Mouse (Mus musculus) hindbrain, embryonic 15.5 days (tissue): ENCODE data around the gene Galns. TPM values are rescaled to one million over a fixed set of nuclear protein-coding genes. Genes with fewer than 3 reads are reported as not detected.

Experiments used
- ATAC-seq: fragments of 200-750 bp; cut with Nextera tagmentation; 2 replicates; pipeline ENCODE4 v1.8.0; 2017; ENCODE audit warnings: low read depth, moderate number of reproducible peaks, moderate TSS enrichment; ENCODE audit not compliant: low FRiP score
- H3K27ac ChIP-seq: fragments of 300-500 bp; sonication (generic); replicated peaks from 2 replicates; pipeline ENCODE4 v1.5.1; 2015; ENCODE audit warnings: mild to moderate bottlenecking, inconsistent platforms
- H3K27me3 ChIP-seq: fragments of 300-500 bp; sonication (generic); 2 replicates; pipeline ENCODE4 v1.6.1; 2015; ENCODE audit warnings: control low read depth, inconsistent platforms
- H3K36me3 ChIP-seq: fragments of 300-500 bp; sonication (generic); 2 replicates; pipeline ENCODE4 v1.6.1; 2015; ENCODE audit warnings: control low read depth, inconsistent platforms
- H3K4me1 ChIP-seq: fragments of 300-500 bp; sonication (generic); replicated peaks from 2 replicates; pipeline ENCODE4 v1.6.1; 2015; ENCODE audit warnings: control low read depth, inconsistent platforms
- H3K4me2 ChIP-seq: fragments of 300-500 bp; sonication (generic); 2 replicates; pipeline ENCODE4 v1.6.1; 2015; ENCODE audit warnings: moderate library complexity, mild to moderate bottlenecking, inconsistent platforms
- H3K4me3 ChIP-seq: fragments of 300-500 bp; sonication (generic); 2 replicates; pipeline ENCODE4 v1.5.1; 2015; ENCODE audit warnings: mild to moderate bottlenecking, inconsistent platforms
- H3K9ac ChIP-seq: fragments of 300-500 bp; sonication (generic); 2 replicates; pipeline ENCODE4 v1.6.1; 2015; ENCODE audit warnings: inconsistent platforms
- H3K9me3 ChIP-seq: fragments of 300-500 bp; sonication (generic); 2 replicates; pipeline ENCODE4 v1.6.1; 2016; ENCODE audit warnings: control low read depth, inconsistent platforms
- WGBS: fragments of 180-500 bp; shearing (Covaris S2); methylation state at CpG from one replicate; pipeline ENCODE4 v1.1.7; 2015; 5-methylcytosine and 5-hydroxymethylcytosine counted together
- microRNA-seq: library from miRNA; unstranded; fragments of <30 nt; microRNA quantifications from one replicate; pipeline ENCODE4, GENCODE M21; 2016
- polyA plus RNA-seq: library from polyadenylated mRNA; unstranded; fragments of >200 nt; fragmentation: Nextera tagmentation; extraction: Ambion mirVana; gene quantifications from 2 replicates; pipeline ENCODE4 v1.2.1, GENCODE M21; 2015

Galns gene
- polyA plus RNA-seq, 1 experiment from 2014 or later: 6.8 TPM

- H3K9me3 ChIP-seq: no peaks in the 10 kb centered on the region
- H3K4me3 ChIP-seq: no peak overlapping the region
- WGBS: 83% methylated on average over 7 of the region's 7 CpGs
- H3K4me1 ChIP-seq: peaks cover 11% of the 10 kb centered on the region
- ATAC-seq: no peak
- H3K4me2 ChIP-seq: no peak overlapping the region
- H3K36me3 ChIP-seq: no peaks in the 10 kb centered on the region
- no peak overlapping the region for H3K27ac ChIP-seq
- peaks cover 16% of the 10 kb centered on the region for H3K27me3 ChIP-seq
- no peak overlapping the region for H3K9ac ChIP-seq
These were observed 65.1 kb downstream of the Galns start for GRCm38 (mm10) chr8:122546066-122546755.

GRCm38 (mm10) chr8:122544138-122544537 lies 67.1 kb downstream of the Galns start:
- no peak for ATAC-seq
- Histone ChIP-seq H3K4me3 (no peak overlapping the region), H3K27me3 (peaks cover 4% of the 10 kb centered on the region; the same call in 1 of the 2 replicates), H3K4me2 (no peak overlapping the region), H3K9ac (no peak overlapping the region), H3K9me3 (no peaks in the 10 kb centered on the region), H3K4me1 (no peaks in the 10 kb centered on the region), H3K27ac (no peak overlapping the region), H3K36me3 (no peaks in the 10 kb centered on the region)
- 91% methylated on average over 8 of the region's 8 CpGs for WGBS

- 92% methylated on average over 9 of the region's 9 CpGs for WGBS
- no peak for ATAC-seq
- no peaks in the 10 kb centered on the region for H3K4me1 ChIP-seq
These were observed 72.8 kb downstream of the Galns start for GRCm38 (mm10) chr8:122538310-122539076.

GRCm38 (mm10) chr8:122537812-122538211 lies 73.5 kb downstream of the Galns start:
- Histone ChIP-seq H3K4me2 (no peak overlapping the region), H3K9me3 (no peaks in the 10 kb centered on the region), H3K27ac (no peak overlapping the region), H3K4me1 (no peaks in the 10 kb centered on the region), H3K27me3 (no peaks in the 10 kb centered on the region), H3K9ac (no peak overlapping the region), H3K36me3 (no peaks in the 10 kb centered on the region), H3K4me3 (no peak overlapping the region)
- 93% methylated on average over 2 of the region's 2 CpGs for WGBS
- ATAC-seq: no peak

More at GRCm38 (mm10) chr8:122538310-122539076, 72.8 kb downstream of the Galns start:
- Histone ChIP-seq H3K27me3 (no peaks in the 10 kb centered on the region), H3K9me3 (no peaks in the 10 kb centered on the region), H3K4me3 (no peak overlapping the region), H3K9ac (no peak overlapping the region), H3K27ac (no peak overlapping the region), H3K4me2 (no peak overlapping the region), H3K36me3 (no peaks in the 10 kb centered on the region)

GRCm38 (mm10) chr8:122537033-122537432 lies 74.2 kb downstream of the Galns start:
- Histone ChIP-seq H3K27ac (no peak overlapping the region), H3K9me3 (no peaks in the 10 kb centered on the region), H3K27me3 (no peaks in the 10 kb centered on the region), H3K9ac (no peak overlapping the region), H3K4me2 (no peak overlapping the region), H3K4me1 (no peaks in the 10 kb centered on the region), H3K36me3 (no peaks in the 10 kb centered on the region), H3K4me3 (no peak overlapping the region)
- 79% methylated on average over 6 of the region's 6 CpGs for WGBS
- no peak for ATAC-seq

- no peaks in the 10 kb centered on the region for H3K36me3 ChIP-seq
- no peaks in the 10 kb centered on the region for H3K27me3 ChIP-seq
- H3K9me3 ChIP-seq: no peaks in the 10 kb centered on the region
- H3K4me3 ChIP-seq: no peak overlapping the region
- no peaks in the 10 kb centered on the region for H3K4me1 ChIP-seq
- no peak overlapping the region for H3K27ac ChIP-seq
- 85% methylated on average over 8 of the region's 8 CpGs for WGBS
- no peak overlapping the region for H3K9ac ChIP-seq
- H3K4me2 ChIP-seq: no peak overlapping the region
- no peak for ATAC-seq
These were observed 80.0 kb downstream of the Galns start for GRCm38 (mm10) chr8:122531312-122531711.

GRCm38 (mm10) chr8:122529159-122529558 lies 82.1 kb downstream of the Galns start:
- Histone ChIP-seq H3K9me3 (no peaks in the 10 kb centered on the region), H3K9ac (no peak overlapping the region)
- 85% methylated on average over 4 of the region's 4 CpGs for WGBS

More at GRCm38 (mm10) chr8:122529159-122529558, 82.1 kb downstream of the Galns start:
- no peak for ATAC-seq
- H3K4me2 ChIP-seq: no peak overlapping the region
- no peak overlapping the region for H3K4me3 ChIP-seq
- no peaks in the 10 kb centered on the region for H3K36me3 ChIP-seq
- H3K27me3 ChIP-seq: no peaks in the 10 kb centered on the region
- no peak overlapping the region for H3K27ac ChIP-seq
- H3K4me1 ChIP-seq: peaks cover 14% of the 10 kb centered on the region

Small RNAs within 50 kb of the gene (microRNA-seq; reads per million reads assigned to microRNA genes)
- not detected for gene Mir6396

Other genes with a start within 250 kb of the Galns start
- 35.5 and 38.1 TPM in 2 replicates for gene Zc3h18, start 234.9 kb downstream of the Galns start, polyA plus RNA-seq
- gene Il17c, start 189.4 kb downstream of the Galns start, polyA plus RNA-seq: not detected in 2 replicates
- 39.1 and 46.0 TPM in 2 replicates for gene Cyba, start 178.5 kb downstream of the Galns start, polyA plus RNA-seq
- 70.0 and 70.1 TPM in 2 replicates for gene Mvd, start 168.0 kb downstream of the Galns start, polyA plus RNA-seq
- not detected in 2 replicates for gene Snai3, start 150.7 kb downstream of the Galns start, polyA plus RNA-seq
- 33.9 and 37.9 TPM in 2 replicates for gene Rnf166, start 135.4 kb downstream of the Galns start, polyA plus RNA-seq
- gene Ctu2, start 135.3 kb downstream of the Galns start, polyA plus RNA-seq: 78.3 and 80.7 TPM in 2 replicates
- gene Piezo1, start 60.1 kb downstream of the Galns start, polyA plus RNA-seq: 2.2 and 2.8 TPM in 2 replicates
- 10.6 and 11.5 TPM in 2 replicates for gene Cdt1, start 43.4 kb downstream of the Galns start, polyA plus RNA-seq
- 170 and 179 TPM in 2 replicates for gene Aprt, start 34.6 kb downstream of the Galns start, polyA plus RNA-seq
- 109 and 112 TPM in 2 replicates for gene Trappc2l, start 177 bp upstream of the Galns start, polyA plus RNA-seq
- gene Pabpn1l, start 11.3 kb upstream of the Galns start, polyA plus RNA-seq: not detected in 2 replicates
- gene Cbfa2t3, start 87.6 kb upstream of the Galns start, polyA plus RNA-seq: 19.1 and 21.2 TPM in 2 replicates
- gene Acsf3, start 164.0 kb upstream of the Galns start, polyA plus RNA-seq: 15.6 and 17.1 TPM in 2 replicates
- gene Cdh15, start 236.5 kb upstream of the Galns start, polyA plus RNA-seq: 1.8 and 2.1 TPM in 2 replicates